Comparison of ENCODE assay signal across 9 mouse cellular contexts in genomic region chr4:148287041-148287440, GRCm38 (mm10). TPM values are rescaled to one million over a fixed set of nuclear protein-coding genes. Genes with fewer than 3 reads are reported as not detected.
DNase-seq lines count a peak whose midpoint lies in the region; ATAC-seq and TF ChIP-seq lines count a peak whose summit lies in the region.
"Had no signal": no experiment of that assay in that cellular context is flagged by ENCODE, and none has a peak within 500 bp of the region (broad histone marks: within the 10 kb centered on the region; RNA-seq: fewer than 3 reads in every experiment).

No protein-coding gene starts in this region.

- 0% methylated on average over 20 of the region's 20 CpGs for WGBS in heart, embryonic 11.5 days (ENCODE audit: insufficient replicate concordance)
- WGBS in forebrain, embryonic 14.5 days = under 1% methylated on average over 20 of the region's 20 CpGs
- 2% methylated on average over 20 of the region's 20 CpGs for WGBS in limb, embryonic 15.5 days

- no peak overlapping the region for H3K27ac ChIP-seq in heart, embryonic 11.5 days (ENCODE audit: low read depth, low read length)
- no peak overlapping the region for H3K27ac ChIP-seq in ES-Bruce4 (ENCODE audit: insufficient read depth, low read length)
- peak overlapping the region; percentile 84; the same call in 1 of the 2 replicates for H3K27ac ChIP-seq in forebrain, embryonic 14.5 days (ENCODE audit: low read depth, low read length)
- no peak overlapping the region for H3K27ac ChIP-seq in limb, embryonic 15.5 days

- no peak overlapping the region for H3K9ac ChIP-seq in heart, embryonic 11.5 days (ENCODE audit: low read depth, low read length)
- peak overlapping the region; percentile 43; the same call in 1 of the 2 replicates for H3K9ac ChIP-seq in ES-Bruce4 (ENCODE audit: low read depth, poor library complexity, severe bottlenecking)
- peak overlapping the region; percentile 91 for H3K9ac ChIP-seq in forebrain, embryonic 14.5 days (ENCODE audit: low read length)
- no peak overlapping the region for H3K9ac ChIP-seq in limb, embryonic 15.5 days

- H3K9me3 ChIP-seq in heart, embryonic 11.5 days (replicated peaks; ENCODE audit: control insufficient read depth, low read length) = no peaks in the 10 kb centered on the region
- no peaks in the 10 kb centered on the region for H3K9me3 ChIP-seq in ES-Bruce4 (replicated peaks; ENCODE audit: control insufficient read depth, insufficient read depth, low read length, poor library complexity, severe bottlenecking)
- H3K9me3 ChIP-seq in forebrain, embryonic 14.5 days (replicated peaks; ENCODE audit: control insufficient read depth, low read length) = no peaks in the 10 kb centered on the region
- H3K9me3 ChIP-seq in limb, embryonic 15.5 days = no peaks in the 10 kb centered on the region

- no peak for TF ChIP-seq CTCF in ES-Bruce4 (IDR thresholded peaks at IDR 0.05; ENCODE audit: low read depth, low read length)

- H3K36me3 ChIP-seq in heart, embryonic 11.5 days (ENCODE audit: control insufficient read depth, insufficient read depth, low read length) = no peaks in the 10 kb centered on the region
- H3K36me3 ChIP-seq in ES-Bruce4 (ENCODE audit: control insufficient read depth, insufficient read depth, low read length, poor library complexity, severe bottlenecking) = no peaks in the 10 kb centered on the region
- no peaks in the 10 kb centered on the region for H3K36me3 ChIP-seq in forebrain, embryonic 14.5 days (ENCODE audit: control insufficient read depth, insufficient read depth, low read length)
- no peaks in the 10 kb centered on the region for H3K36me3 ChIP-seq in limb, embryonic 15.5 days

- no peak for ATAC-seq in heart, embryonic 11.5 days (replicated peaks; ENCODE audit: insufficient number of reproducible peaks, low FRiP score, low TSS enrichment)
- no peak for ATAC-seq in forebrain, embryonic 14.5 days
- ATAC-seq in limb, embryonic 15.5 days (ENCODE audit: insufficient number of reproducible peaks, low FRiP score, low TSS enrichment, low read depth) = no peak

- TF ChIP-seq POLR2A in ES-Bruce4 (IDR thresholded peaks at IDR 0.05; ENCODE audit: insufficient read depth, low read length) = no peak

- no peaks in the 10 kb centered on the region for H3K4me1 ChIP-seq in heart, embryonic 11.5 days (ENCODE audit: control insufficient read depth, insufficient read depth, low read length)
- no peaks in the 10 kb centered on the region for H3K4me1 ChIP-seq in ES-Bruce4 (ENCODE audit: control insufficient read depth, insufficient read depth, low read length)
- peaks cover 37% of the 10 kb centered on the region for H3K4me1 ChIP-seq in forebrain, embryonic 14.5 days (ENCODE audit: control insufficient read depth, insufficient read depth, low read length)
- H3K4me1 ChIP-seq in limb, embryonic 15.5 days = peaks cover 15% of the 10 kb centered on the region

- no peak for TF ChIP-seq EP300 in ES-Bruce4 (IDR thresholded peaks at IDR 0.05; ENCODE audit: insufficient read depth, low read depth, low read length)

- H3K4me2 ChIP-seq in heart, embryonic 11.5 days = peak overlapping the region; percentile 54
- peak overlapping the region; percentile 85 for H3K4me2 ChIP-seq in forebrain, embryonic 14.5 days (ENCODE audit: low read length)
- H3K4me2 ChIP-seq in limb, embryonic 15.5 days = peak overlapping the region; percentile 72

- DNase-seq in heart, adult 8-10 months (ENCODE audit: low spot score) = no peak
- DNase-seq in forebrain, embryonic 14.5 days (ENCODE audit: low spot score) = no peak
- no peak for DNase-seq in frontal cortex, adult 2 months (ENCODE audit: extremely low spot score in 1 of 2, low spot score in 1 of 2)
- DNase-seq in adrenal gland, postnatal 14 days = no peak
- no peak for DNase-seq in ovary, adult 18-20 months (ENCODE audit: low spot score)

- no peak overlapping the region for H3K4me3 ChIP-seq in heart, embryonic 11.5 days (ENCODE audit: low read depth, low read length)
- peak overlapping the region; percentile 52 for H3K4me3 ChIP-seq in ES-Bruce4 (ENCODE audit: low read depth, low read length)
- peak overlapping the region; percentile 71 for H3K4me3 ChIP-seq in forebrain, embryonic 14.5 days (ENCODE audit: low read depth, low read length)
- H3K4me3 ChIP-seq in limb, embryonic 15.5 days = peak overlapping the region; percentile 36; the same call in 1 of the 2 replicates

- H3K27me3 ChIP-seq in heart, embryonic 11.5 days (ENCODE audit: control insufficient read depth, insufficient read depth, low read length) = peaks cover 44% of the 10 kb centered on the region
- no peaks in the 10 kb centered on the region for H3K27me3 ChIP-seq in ES-Bruce4 (ENCODE audit: control insufficient read depth, insufficient read depth, low read length, poor library complexity, severe bottlenecking)
- no peaks in the 10 kb centered on the region for H3K27me3 ChIP-seq in forebrain, embryonic 14.5 days (replicated peaks; ENCODE audit: control insufficient read depth, insufficient read depth, low read length)
- H3K27me3 ChIP-seq in limb, embryonic 15.5 days = peaks cover 51% of the 10 kb centered on the region

RNA-seq across cellular contexts. Expression of gene Disp3, which starts 0.7 kb away (rescaled TPM):
- polyA plus RNA-seq in heart, embryonic 11.5 days (2014; fragmentation: Nextera tagmentation; extraction: Ambion mirVana) = 0.06 TPM in 1 of 2 replicates, not detected in the other
- under 1 TPM in 1 of 4 experiments, not detected in 3; 0.06 TPM for total RNA-seq in heart, adult 8-10 months (2022)
- polyA plus RNA-seq in ES-Bruce4 (2011; ENCODE audit: insufficient read depth, insufficient read length, low read depth, missing spikeins) = 0.56 and 1.0 TPM in 2 replicates
- polyA plus RNA-seq in forebrain, embryonic 14.5 days (2014; fragmentation: Nextera tagmentation; extraction: Ambion mirVana) = 7.2 and 9.5 TPM in 2 replicates
- polyA plus RNA-seq in limb, embryonic 15.5 days (2015; fragmentation: Nextera tagmentation; extraction: Ambion mirVana) = 0.07 and 0.13 TPM in 2 replicates
- polyA plus RNA-seq in frontal cortex, adult 2 months (2012; rRNA removed) = 24.0 and 27.9 TPM in 2 replicates
- total RNA-seq in adrenal gland, postnatal 14 days (2021) = 0.26 and 0.71 TPM in 2 replicates
- total RNA-seq: heart, postnatal 14 days had no signal

Comparison
In these comparisons a context has a peak if more than half of its experiments do, and no peak if none do; other contexts are left out.
1. H3K9ac ChIP-seq: peak in ES-Bruce4 (single experiment) and forebrain, embryonic 14.5 days (single experiment); none in heart, embryonic 11.5 days (single experiment) and limb, embryonic 15.5 days (single experiment).
2. Peak in every context shown above with its lines, with median percentiles within 50 percentile points of each other: H3K4me2 ChIP-seq.